Mouse (Mus musculus) midbrain, embryonic 16.5 days (tissue): Measurements from ENCODE around the gene Iffo1. TPM values are rescaled to one million over a fixed set of nuclear protein-coding genes. Genes with fewer than 3 reads are reported as not detected.

Source experiments
- ATAC-seq: fragments of 200-750 bp; cut with Nextera tagmentation; 2 replicates; pipeline ENCODE4 v1.8.0; 2017; ENCODE audit warnings: moderate TSS enrichment
- H3K27ac ChIP-seq: fragments of 300-500 bp; sonication (generic); 2 replicates; pipeline ENCODE4 v1.5.1; 2014; ENCODE audit warnings: mild to moderate bottlenecking, low read length, mixed read lengths
- H3K27me3 ChIP-seq: fragments of 300-500 bp; sonication (generic); 2 replicates; pipeline ENCODE4 v1.6.1; 2014; ENCODE audit warnings: low read depth, low read length, mixed read lengths; ENCODE audit not compliant: control insufficient read depth, insufficient read depth
- H3K36me3 ChIP-seq: fragments of 300-500 bp; sonication (generic); 2 replicates; pipeline ENCODE4 v1.6.1; 2014; ENCODE audit warnings: mild to moderate bottlenecking, low read length, moderate library complexity, mixed read lengths; ENCODE audit not compliant: control insufficient read depth, insufficient read depth
- H3K4me1 ChIP-seq: fragments of 300-500 bp; sonication (generic); 2 replicates; pipeline ENCODE4 v1.6.1; 2014; ENCODE audit warnings: mild to moderate bottlenecking, low read length, mixed read lengths; ENCODE audit not compliant: control insufficient read depth, insufficient read depth
- H3K4me2 ChIP-seq: fragments of 300-500 bp; sonication (generic); 2 replicates; pipeline ENCODE4 v1.6.1; 2014; ENCODE audit warnings: mild to moderate bottlenecking, low read length, mixed read lengths
- H3K4me3 ChIP-seq: fragments of 300-500 bp; sonication (generic); 2 replicates; pipeline ENCODE4 v1.5.1; 2014; ENCODE audit warnings: low read depth, mild to moderate bottlenecking, low read length, moderate library complexity, mixed read lengths
- H3K9ac ChIP-seq: fragments of 300-500 bp; sonication (generic); 2 replicates; pipeline ENCODE4 v1.6.1; 2014; ENCODE audit warnings: low read depth, low read length, mixed read lengths
- H3K9me3 ChIP-seq: fragments of 300-500 bp; sonication (generic); replicated peaks from 2 replicates; pipeline ENCODE4 v1.6.1; 2014; ENCODE audit warnings: mild to moderate bottlenecking, low read length, mixed read lengths; ENCODE audit not compliant: control insufficient read depth, poor library complexity, severe bottlenecking
- WGBS: fragments of 180-500 bp; shearing (Covaris S2); extraction: QIAGEN DNeasy Blood & Tissue Kit; methylation state at CpG from one replicate; pipeline ENCODE4 v1.1.7; 2014; 5-methylcytosine and 5-hydroxymethylcytosine counted together
- polyA plus RNA-seq: library from polyadenylated mRNA; unstranded; fragments of >200 nt; fragmentation: Nextera tagmentation; extraction: Ambion mirVana; gene quantifications from 2 replicates; pipeline ENCODE4 v1.2.1, GENCODE M21; 2015

Gene Iffo1
- polyA plus RNA-seq, 1 experiment from 2014 or later: 21.1 TPM

DNA sequence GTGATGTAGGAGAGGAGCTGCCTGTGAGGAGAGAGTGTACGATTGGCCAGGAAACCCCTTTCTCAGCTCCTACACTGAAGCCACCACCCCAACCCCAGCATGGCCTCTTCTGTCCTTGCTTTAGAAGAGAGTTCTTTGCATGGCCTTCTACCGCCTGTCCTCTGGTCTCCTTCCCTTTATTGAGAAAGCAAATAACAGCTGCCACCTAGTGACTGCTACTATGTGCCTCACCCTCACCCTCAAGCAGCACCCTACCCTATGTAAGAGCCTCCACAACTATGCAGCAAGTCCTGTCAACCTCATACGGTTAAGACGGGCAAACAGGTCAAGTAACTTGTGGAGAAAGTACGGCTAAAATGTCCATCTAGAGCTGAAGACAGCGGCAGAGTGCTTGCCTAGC, 25.2 kb downstream of the Iffo1 start:
- no peak for ATAC-seq
- no peaks in the 10 kb centered on the region for H3K9me3 ChIP-seq
- H3K9ac ChIP-seq: no peak overlapping the region
- H3K27ac ChIP-seq: no peak overlapping the region
- no peaks in the 10 kb centered on the region for H3K27me3 ChIP-seq
- 86% methylated on average over 6 of the region's 6 CpGs for WGBS
- no peak overlapping the region for H3K4me3 ChIP-seq
- peaks cover 46% of the 10 kb centered on the region for H3K36me3 ChIP-seq
- no peak overlapping the region for H3K4me2 ChIP-seq
- H3K4me1 ChIP-seq: peaks cover 16% of the 10 kb centered on the region

DNA sequence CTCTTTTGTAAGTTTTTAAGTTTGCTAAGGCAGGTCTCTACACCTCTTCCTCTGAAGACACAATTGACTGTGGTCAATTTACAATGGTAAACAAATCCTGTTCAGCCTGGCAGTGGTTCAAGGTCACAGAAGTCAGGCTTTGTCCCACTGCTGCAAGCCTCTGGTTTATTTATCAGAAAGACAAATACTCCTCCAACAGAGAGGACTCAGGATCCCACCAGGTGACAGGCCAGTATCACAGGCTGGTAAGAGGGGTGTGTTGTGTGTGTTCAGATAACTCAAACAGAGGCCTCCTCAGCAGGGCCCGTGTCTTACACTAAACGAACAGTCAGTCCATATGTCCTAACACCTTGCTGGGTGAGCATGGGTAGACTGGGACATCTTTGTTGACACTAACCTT, 27.4 kb downstream of the Iffo1 start:
- no peaks in the 10 kb centered on the region; the same call in 1 of the 2 replicates for H3K4me1 ChIP-seq
- no peaks in the 10 kb centered on the region for H3K27me3 ChIP-seq
- H3K4me2 ChIP-seq: no peak overlapping the region
- ATAC-seq: no peak
- no peak overlapping the region for H3K9ac ChIP-seq
- no peaks in the 10 kb centered on the region for H3K9me3 ChIP-seq
- H3K36me3 ChIP-seq: peaks cover 64% of the 10 kb centered on the region
- H3K4me3 ChIP-seq: no peak overlapping the region
- WGBS: 92% methylated on average over 2 of the region's 2 CpGs
- H3K27ac ChIP-seq: no peak overlapping the region

GRCm38 (mm10) chr6:125173256-125173655, 28.2 kb downstream of the Iffo1 start:
- Histone ChIP-seq H3K9ac (no peak overlapping the region), H3K9me3 (no peaks in the 10 kb centered on the region), H3K36me3 (peaks cover 69% of the 10 kb centered on the region), H3K27ac (no peak overlapping the region), H3K4me2 (no peak overlapping the region), H3K4me3 (no peak overlapping the region), H3K27me3 (no peaks in the 10 kb centered on the region), H3K4me1 (no peaks in the 10 kb centered on the region)
- 97% methylated on average over 7 of the region's 7 CpGs for WGBS
- ATAC-seq: no peak

- Histone ChIP-seq H3K27ac (no peak overlapping the region), H3K9ac (no peak overlapping the region), H3K27me3 (no peaks in the 10 kb centered on the region), H3K4me2 (no peak overlapping the region), H3K36me3 (peaks cover 70% of the 10 kb centered on the region), H3K4me1 (no peaks in the 10 kb centered on the region), H3K4me3 (no peak overlapping the region), H3K9me3 (no peaks in the 10 kb centered on the region)
- WGBS: 92% methylated on average over 5 of the region's 5 CpGs
- no peak for ATAC-seq
Observed at GRCm38 (mm10) chr6:125175469-125175868, 30.4 kb downstream of the Iffo1 start.

DNA sequence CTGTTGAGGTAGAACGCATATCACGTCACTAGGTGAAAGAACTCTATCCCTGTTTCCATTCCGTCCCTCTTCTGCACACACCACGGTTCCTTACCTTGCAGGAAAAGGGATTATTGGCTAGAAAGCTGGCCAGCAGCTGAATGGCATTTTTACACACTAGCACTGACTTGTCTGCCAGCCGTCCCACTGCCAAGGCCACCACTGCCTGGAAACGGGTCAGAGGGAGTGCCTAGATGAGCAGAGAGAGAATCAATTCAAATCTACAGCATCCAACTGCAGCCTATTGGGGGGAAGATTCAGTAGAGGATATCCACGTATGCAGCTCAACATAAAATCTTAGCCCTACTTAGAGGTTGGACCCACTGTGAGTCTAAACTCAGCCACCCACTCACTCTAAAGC, 34.6 kb downstream of the Iffo1 start:
- Histone ChIP-seq H3K4me3 (no peak overlapping the region), H3K9me3 (no peaks in the 10 kb centered on the region), H3K4me2 (no peak overlapping the region), H3K9ac (no peak overlapping the region), H3K27me3 (no peaks in the 10 kb centered on the region), H3K27ac (no peak overlapping the region), H3K4me1 (no peaks in the 10 kb centered on the region), H3K36me3 (peaks cover 42% of the 10 kb centered on the region)
- WGBS: 89% methylated on average over 7 of the region's 7 CpGs
- no peak for ATAC-seq

DNA sequence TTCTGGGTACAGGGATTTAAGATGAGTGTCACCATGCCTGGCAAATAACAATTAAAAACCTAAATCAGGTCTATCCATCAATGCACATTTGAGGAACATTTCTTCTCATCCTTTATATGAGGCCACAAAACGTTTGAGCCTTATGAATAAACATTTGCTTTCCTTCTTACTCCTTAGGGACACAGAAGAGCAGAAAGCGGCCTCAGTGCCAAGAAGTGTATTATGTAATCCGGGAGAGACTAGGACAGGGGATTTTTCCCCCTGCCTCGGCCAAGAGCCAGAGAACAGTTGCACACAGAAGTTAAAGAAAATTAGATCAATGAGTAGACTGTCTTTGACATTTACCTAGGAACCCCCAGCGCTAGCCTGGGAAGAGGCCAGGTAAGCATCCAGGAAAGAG, 37.1 kb downstream of the Iffo1 start:
- no peaks in the 10 kb centered on the region for H3K9me3 ChIP-seq
- no peaks in the 10 kb centered on the region for H3K4me1 ChIP-seq
- H3K27ac ChIP-seq: no peak overlapping the region
- no peaks in the 10 kb centered on the region for H3K27me3 ChIP-seq
- no peak overlapping the region for H3K9ac ChIP-seq
- WGBS: 64% methylated on average over 5 of the region's 5 CpGs
- ATAC-seq: no peak
- H3K4me3 ChIP-seq: no peak overlapping the region
- H3K36me3 ChIP-seq: peaks cover 44% of the 10 kb centered on the region
- H3K4me2 ChIP-seq: no peak overlapping the region

GRCm38 (mm10) chr6:125186203-125186602, 41.2 kb downstream of the Iffo1 start:
- H3K4me2 ChIP-seq: no peak overlapping the region
- H3K4me3 ChIP-seq: no peak overlapping the region
- H3K27ac ChIP-seq: no peak overlapping the region
- ATAC-seq: no peak
- 91% methylated on average over 10 of the region's 10 CpGs for WGBS
- peaks cover 29% of the 10 kb centered on the region for H3K36me3 ChIP-seq
- peaks cover 5% of the 10 kb centered on the region; the same call in 1 of the 2 replicates for H3K4me1 ChIP-seq
- H3K27me3 ChIP-seq: no peaks in the 10 kb centered on the region
- H3K9ac ChIP-seq: no peak overlapping the region
- H3K9me3 ChIP-seq: no peaks in the 10 kb centered on the region

DNA sequence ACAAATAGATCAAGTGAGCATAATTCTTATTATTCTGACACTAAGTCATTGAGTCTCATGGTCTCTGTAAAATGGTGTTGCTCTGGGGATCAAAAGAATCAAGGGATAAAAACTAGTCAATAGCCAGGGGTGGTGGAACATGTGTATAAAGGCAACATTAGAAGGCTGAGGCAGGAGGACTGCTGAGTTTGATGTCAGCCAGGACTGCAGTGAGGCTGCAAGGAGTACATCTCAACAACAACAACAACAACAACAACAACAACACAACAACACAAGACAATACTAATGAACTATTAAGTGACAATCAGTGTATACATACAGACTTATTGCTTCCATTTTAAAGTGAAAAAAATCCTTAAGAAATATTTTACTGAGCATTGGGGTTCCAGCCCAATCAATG, 45.8 kb downstream of the Iffo1 start:
- peaks cover 14% of the 10 kb centered on the region for H3K4me1 ChIP-seq
- no peaks in the 10 kb centered on the region for H3K27me3 ChIP-seq
- H3K27ac ChIP-seq: peak overlapping the region; percentile 84
- no peaks in the 10 kb centered on the region for H3K9me3 ChIP-seq
- H3K9ac ChIP-seq: peak overlapping the region; percentile 77
- H3K4me2 ChIP-seq: peak overlapping the region; percentile 69
- peaks cover 14% of the 10 kb centered on the region for H3K36me3 ChIP-seq
- no peak for ATAC-seq
- peak overlapping the region; percentile 77 for H3K4me3 ChIP-seq

GRCm38 (mm10) chr6:125191332-125192015, 46.4 kb downstream of the Iffo1 start, which contains the start of the genes Ncapd2 and Mrpl51:
Gene Ncapd2 (minus strand): TSS chr6:125191701.
Gene Mrpl51 (plus strand): TSS chr6:125191801.
- WGBS: under 1% methylated on average over 54 of the region's 54 CpGs
- H3K4me2 ChIP-seq: peak within 1 kb of the TSS; percentile 93
- peak within 1 kb of the TSS; percentile 77 for H3K4me3 ChIP-seq
- ATAC-seq: peak; percentile 98
- H3K27me3 ChIP-seq: no peaks in the 10 kb centered on the region
- peak within 1 kb of the TSS; percentile 82 for H3K9ac ChIP-seq
- peaks cover 8% of the 10 kb centered on the region; the same call in 1 of the 2 replicates for H3K36me3 ChIP-seq
- H3K27ac ChIP-seq: peak within 1 kb of the TSS; percentile 100
- no peaks in the 10 kb centered on the region for H3K9me3 ChIP-seq
- H3K4me1 ChIP-seq: peaks cover 14% of the 10 kb centered on the region
